Mouse (Mus musculus) brain, embryonic 14.5 days (tissue): ENCODE data around the gene Parm1.

Experiments
- CTCF ChIP-seq: fragments of 200-500 bp; IDR thresholded peaks from 2 replicates; pipeline ENCODE4 v1.5.1; 2012; ENCODE audit warnings: inconsistent platforms, mild to moderate bottlenecking, moderate library complexity, borderline replicate concordance; ENCODE audit not compliant: insufficient read depth, insufficient read length; ENCODE audit errors: extremely low read depth
- POLR2A ChIP-seq: fragments of 200-500 bp; IDR thresholded peaks from 2 replicates; pipeline ENCODE4 v1.6.1; 2012; ENCODE audit warnings: mild to moderate bottlenecking, inconsistent platforms, borderline replicate concordance; ENCODE audit not compliant: poor library complexity, insufficient read depth, insufficient read length, severe bottlenecking; ENCODE audit errors: extremely low read depth

DNA sequence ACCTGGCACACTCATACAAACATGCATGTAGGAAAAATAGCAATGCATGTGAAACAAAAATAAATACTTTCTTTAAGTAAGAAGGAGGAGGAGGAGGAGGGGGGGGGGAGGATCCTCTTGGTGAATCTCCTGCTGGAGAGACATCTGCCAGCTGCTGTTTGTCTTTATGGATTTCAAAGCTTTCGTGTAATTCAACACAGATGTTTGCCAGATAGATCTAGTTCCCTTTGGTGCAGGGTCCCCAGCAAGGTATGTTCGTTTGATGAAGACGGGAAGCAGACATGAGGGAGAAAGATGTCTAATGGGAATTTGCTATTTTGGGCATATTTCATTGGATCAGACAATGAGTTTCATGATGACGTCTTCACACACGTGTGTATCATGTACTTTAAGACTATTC is 23.0 kb upstream of the Parm1 start:
- no peak for TF ChIP-seq POLR2A
- TF ChIP-seq CTCF, result no peak
